Mouse (Mus musculus): ENCODE results near the gene Mpdz.

GRCm38 (mm10) chr4:81280098-81280497 lies 162.5 kb downstream of the Mpdz start:
- TF ChIP-seq POLR2A (IDR thresholded peaks at IDR 0.05; ENCODE audit: borderline replicate concordance, low read depth, low read length), result no peak
- TF ChIP-seq CTCF (IDR thresholded peaks at IDR 0.05; ENCODE audit: low read depth, low read length), result no peak
